Mouse (Mus musculus): Measurements from ENCODE around the gene Kcnq1. TPM values are rescaled to one million over a fixed set of nuclear protein-coding genes. Genes with fewer than 3 reads are reported as not detected.

Gene Kcnq1
- polyA plus RNA-seq (2015; fragmentation: Nextera tagmentation; extraction: Ambion mirVana) = 7.1 and 9.6 TPM in 2 replicates

- peaks cover 18% of the 10 kb centered on the region for H3K4me1 ChIP-seq (replicated peaks; ENCODE audit: control insufficient read depth, insufficient read depth, low read length)
- H3K4me2 ChIP-seq (ENCODE audit: low read depth, low read length) = peak within 1 kb of the TSS; percentile 69
- H3K27ac ChIP-seq (ENCODE audit: low read length) = no peak within 1 kb of the TSS
- H3K27me3 ChIP-seq (ENCODE audit: control insufficient read depth, insufficient read depth, low read depth, low read length) = peaks cover 38% of the 10 kb centered on the region
- no peaks in the 10 kb centered on the region for H3K36me3 ChIP-seq (ENCODE audit: control insufficient read depth, insufficient read depth, low read length)
- peak within 1 kb of the TSS; percentile 63 for H3K9ac ChIP-seq (ENCODE audit: low read length)
- WGBS = 73% methylated on average over 4 of the region's 4 CpGs
- no peaks in the 10 kb centered on the region for H3K9me3 ChIP-seq (ENCODE audit: control insufficient read depth, low read length)
- H3K4me3 ChIP-seq (ENCODE audit: low read length) = peak within 1 kb of the TSS; percentile 47
- no peak for ATAC-seq (ENCODE audit: low read depth)
Measured at GRCm38 (mm10) chr7:143106062-143106461, at the start of gene Kcnq1. TSS of gene Kcnq1 (plus strand) at chr7:143106362.

- no peaks in the 10 kb centered on the region for H3K9me3 ChIP-seq (ENCODE audit: control insufficient read depth, low read length)
- no peak overlapping the region for H3K4me3 ChIP-seq (ENCODE audit: low read length)
- ATAC-seq (ENCODE audit: low read depth) = no peak
- H3K9ac ChIP-seq (ENCODE audit: low read length) = peak overlapping the region; percentile 44; the same call in 1 of the 2 replicates
- H3K4me2 ChIP-seq (ENCODE audit: low read depth, low read length) = no peak overlapping the region
- peaks cover 8% of the 10 kb centered on the region for H3K36me3 ChIP-seq (ENCODE audit: control insufficient read depth, insufficient read depth, low read length)
- peaks cover 59% of the 10 kb centered on the region for H3K4me1 ChIP-seq (replicated peaks; ENCODE audit: control insufficient read depth, insufficient read depth, low read length)
- no peaks in the 10 kb centered on the region for H3K27me3 ChIP-seq (ENCODE audit: control insufficient read depth, insufficient read depth, low read depth, low read length)
- 76% methylated on average over 5 of the region's 5 CpGs for WGBS
- H3K27ac ChIP-seq (ENCODE audit: low read length) = no peak overlapping the region
Measured at GRCm38 (mm10) chr7:143057023-143057422, 49.1 kb upstream of the Kcnq1 start.

- ATAC-seq (ENCODE audit: low read depth) = no peak
- Histone ChIP-seq H3K9ac (ENCODE audit: low read length) (peak overlapping the region; percentile 38), H3K36me3 (ENCODE audit: control insufficient read depth, insufficient read depth, low read length) (peaks cover 14% of the 10 kb centered on the region), H3K9me3 (ENCODE audit: control insufficient read depth, low read length) (no peaks in the 10 kb centered on the region), H3K4me2 (ENCODE audit: low read depth, low read length) (peak overlapping the region; percentile 28), H3K4me3 (ENCODE audit: low read length) (no peak overlapping the region), H3K27me3 (ENCODE audit: control insufficient read depth, insufficient read depth, low read depth, low read length) (no peaks in the 10 kb centered on the region), H3K4me1 (replicated peaks; ENCODE audit: control insufficient read depth, insufficient read depth, low read length) (peaks cover 59% of the 10 kb centered on the region), H3K27ac (ENCODE audit: low read length) (peak overlapping the region; percentile 84)
- 28% methylated on average over 9 of the region's 9 CpGs for WGBS
Measured at GRCm38 (mm10) chr7:143057667-143058220, 48.4 kb upstream of the Kcnq1 start.

- H3K27ac ChIP-seq (ENCODE audit: low read length) = peak overlapping the region; percentile 84
- no peaks in the 10 kb centered on the region for H3K27me3 ChIP-seq (ENCODE audit: control insufficient read depth, insufficient read depth, low read depth, low read length)
- H3K4me3 ChIP-seq (ENCODE audit: low read length) = no peak overlapping the region
- peaks cover 59% of the 10 kb centered on the region for H3K4me1 ChIP-seq (replicated peaks; ENCODE audit: control insufficient read depth, insufficient read depth, low read length)
- peaks cover 19% of the 10 kb centered on the region for H3K36me3 ChIP-seq (ENCODE audit: control insufficient read depth, insufficient read depth, low read length)
- WGBS = 53% methylated on average over 5 of the region's 5 CpGs
- ATAC-seq (ENCODE audit: low read depth) = peak; percentile 44
- no peaks in the 10 kb centered on the region for H3K9me3 ChIP-seq (ENCODE audit: control insufficient read depth, low read length)
- H3K9ac ChIP-seq (ENCODE audit: low read length) = peak overlapping the region; percentile 38
- peak overlapping the region; percentile 28 for H3K4me2 ChIP-seq (ENCODE audit: low read depth, low read length)
Measured at GRCm38 (mm10) chr7:143058221-143058697, 47.9 kb upstream of the Kcnq1 start.

- no peak overlapping the region for H3K4me3 ChIP-seq (ENCODE audit: low read length)
- H3K4me1 ChIP-seq (replicated peaks; ENCODE audit: control insufficient read depth, insufficient read depth, low read length) = peaks cover 55% of the 10 kb centered on the region
- 0 out of 2 replicates have a peak overlapping the region, but pooled peaks have one; percentile 12 for H3K9ac ChIP-seq (ENCODE audit: low read length)
- 37% methylated on average over 5 of the region's 5 CpGs for WGBS
- H3K27ac ChIP-seq (ENCODE audit: low read length) = peak overlapping the region; percentile 84
- peak; percentile 10; the same call in 1 of the 2 replicates for ATAC-seq (ENCODE audit: low read depth)
- H3K9me3 ChIP-seq (ENCODE audit: control insufficient read depth, low read length) = no peaks in the 10 kb centered on the region
- H3K4me2 ChIP-seq (ENCODE audit: low read depth, low read length) = peak overlapping the region; percentile 11; the same call in 1 of the 2 replicates
- H3K36me3 ChIP-seq (ENCODE audit: control insufficient read depth, insufficient read depth, low read length) = peaks cover 30% of the 10 kb centered on the region
- no peaks in the 10 kb centered on the region for H3K27me3 ChIP-seq (ENCODE audit: control insufficient read depth, insufficient read depth, low read depth, low read length)
Measured at GRCm38 (mm10) chr7:143059202-143059870, 46.8 kb upstream of the Kcnq1 start.

- 80% methylated on average over 1 of the region's 2 CpGs for WGBS
- no peak for ATAC-seq (ENCODE audit: low read depth)
Measured at GRCm38 (mm10) chr7:143062704-143063103, 43.5 kb upstream of the Kcnq1 start.

GRCm38 (mm10) chr7:143064226-143064625 lies 41.9 kb upstream of the Kcnq1 start:
- 69% methylated on average over 6 of the region's 6 CpGs for WGBS
- peaks cover 62% of the 10 kb centered on the region for H3K36me3 ChIP-seq (ENCODE audit: control insufficient read depth, insufficient read depth, low read length)
- ATAC-seq (ENCODE audit: low read depth) = no peak

More at GRCm38 (mm10) chr7:143062704-143063103, 43.5 kb upstream of the Kcnq1 start:
- H3K4me2 ChIP-seq (ENCODE audit: low read depth, low read length) = no peak overlapping the region
- peaks cover 22% of the 10 kb centered on the region for H3K4me1 ChIP-seq (replicated peaks; ENCODE audit: control insufficient read depth, insufficient read depth, low read length)
- no peak overlapping the region for H3K27ac ChIP-seq (ENCODE audit: low read length)
- no peaks in the 10 kb centered on the region for H3K27me3 ChIP-seq (ENCODE audit: control insufficient read depth, insufficient read depth, low read depth, low read length)
- no peak overlapping the region for H3K9ac ChIP-seq (ENCODE audit: low read length)
- peaks cover 55% of the 10 kb centered on the region for H3K36me3 ChIP-seq (ENCODE audit: control insufficient read depth, insufficient read depth, low read length)
- H3K4me3 ChIP-seq (ENCODE audit: low read length) = no peak overlapping the region
- no peaks in the 10 kb centered on the region for H3K9me3 ChIP-seq (ENCODE audit: control insufficient read depth, low read length)

GRCm38 (mm10) chr7:143065692-143066091 lies 40.5 kb upstream of the Kcnq1 start:
- H3K9ac ChIP-seq (ENCODE audit: low read length) = no peak overlapping the region
- ATAC-seq (ENCODE audit: low read depth) = no peak
- 89% methylated on average over 2 of the region's 2 CpGs for WGBS

More at GRCm38 (mm10) chr7:143064226-143064625, 41.9 kb upstream of the Kcnq1 start:
- Histone ChIP-seq H3K4me1 (replicated peaks; ENCODE audit: control insufficient read depth, insufficient read depth, low read length) (peaks cover 19% of the 10 kb centered on the region), H3K4me3 (ENCODE audit: low read length) (no peak overlapping the region), H3K9ac (ENCODE audit: low read length) (no peak overlapping the region), H3K4me2 (ENCODE audit: low read depth, low read length) (no peak overlapping the region), H3K27me3 (ENCODE audit: control insufficient read depth, insufficient read depth, low read depth, low read length) (no peaks in the 10 kb centered on the region), H3K9me3 (ENCODE audit: control insufficient read depth, low read length) (no peaks in the 10 kb centered on the region), H3K27ac (ENCODE audit: low read length) (no peak overlapping the region)

GRCm38 (mm10) chr7:143067469-143067868 lies 38.7 kb upstream of the Kcnq1 start:
- H3K4me3 ChIP-seq (ENCODE audit: low read length) = no peak overlapping the region
- H3K27ac ChIP-seq (ENCODE audit: low read length) = no peak overlapping the region
- no peak for ATAC-seq (ENCODE audit: low read depth)
- H3K9me3 ChIP-seq (ENCODE audit: control insufficient read depth, low read length) = no peaks in the 10 kb centered on the region
- no peaks in the 10 kb centered on the region for H3K27me3 ChIP-seq (ENCODE audit: control insufficient read depth, insufficient read depth, low read depth, low read length)
- peaks cover 22% of the 10 kb centered on the region for H3K4me1 ChIP-seq (replicated peaks; ENCODE audit: control insufficient read depth, insufficient read depth, low read length)
- no peak overlapping the region for H3K4me2 ChIP-seq (ENCODE audit: low read depth, low read length)
- H3K36me3 ChIP-seq (ENCODE audit: control insufficient read depth, insufficient read depth, low read length) = peaks cover 53% of the 10 kb centered on the region
- no peak overlapping the region for H3K9ac ChIP-seq (ENCODE audit: low read length)
- WGBS = 68% methylated on average over 2 of the region's 2 CpGs

More at GRCm38 (mm10) chr7:143065692-143066091, 40.5 kb upstream of the Kcnq1 start:
- H3K4me2 ChIP-seq (ENCODE audit: low read depth, low read length) = no peak overlapping the region
- no peak overlapping the region for H3K27ac ChIP-seq (ENCODE audit: low read length)
- H3K27me3 ChIP-seq (ENCODE audit: control insufficient read depth, insufficient read depth, low read depth, low read length) = no peaks in the 10 kb centered on the region
- no peaks in the 10 kb centered on the region for H3K9me3 ChIP-seq (ENCODE audit: control insufficient read depth, low read length)
- peaks cover 19% of the 10 kb centered on the region for H3K4me1 ChIP-seq (replicated peaks; ENCODE audit: control insufficient read depth, insufficient read depth, low read length)
- no peak overlapping the region for H3K4me3 ChIP-seq (ENCODE audit: low read length)
- H3K36me3 ChIP-seq (ENCODE audit: control insufficient read depth, insufficient read depth, low read length) = peaks cover 62% of the 10 kb centered on the region

All from lung, embryonic 16.5 days (tissue).